Comparison of ENCODE assay signal across 26 mouse cellular contexts in the genomic region with DNA sequence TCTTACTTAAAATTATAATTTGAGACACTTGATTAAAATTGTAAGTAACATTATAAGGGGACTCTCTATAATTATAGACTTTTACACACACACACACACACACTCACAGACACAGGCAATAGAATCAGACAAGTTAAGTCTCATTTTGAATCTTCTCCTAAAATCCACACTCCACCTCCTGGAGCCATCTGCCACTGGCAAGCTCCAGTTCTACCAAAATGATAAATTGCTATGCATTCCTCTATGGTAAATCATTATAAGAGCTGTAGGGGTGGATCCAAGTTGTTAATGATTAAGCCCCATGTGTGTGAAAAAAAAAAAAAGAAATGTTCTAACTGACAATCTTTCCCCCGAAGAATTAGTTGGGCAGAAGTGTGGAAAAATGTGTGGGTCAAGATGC. TPM values are rescaled to one million over a fixed set of nuclear protein-coding genes. Genes with fewer than 3 reads are reported as not detected.
DNase-seq lines count a peak whose midpoint lies in the region; ATAC-seq and TF ChIP-seq lines count a peak whose summit lies in the region.
"Had no signal": no experiment of that assay in that cellular context is flagged by ENCODE, and none has a peak within 500 bp of the region (broad histone marks: within the 10 kb centered on the region; RNA-seq: fewer than 3 reads in every experiment).

No protein-coding gene starts in this region.

- no peaks in the 10 kb centered on the region for H3K36me3 ChIP-seq in forebrain, embryonic 13.5 days (ENCODE audit: poor library complexity, severe bottlenecking)
- no peaks in the 10 kb centered on the region for H3K36me3 ChIP-seq in forebrain, embryonic 11.5 days (ENCODE audit: control insufficient read depth, insufficient read depth, low read length)
- H3K36me3 ChIP-seq in kidney, adult 2 months (ENCODE audit: control insufficient read depth, insufficient read depth, low read length) = no peaks in the 10 kb centered on the region
- no peaks in the 10 kb centered on the region for H3K36me3 ChIP-seq in stomach, embryonic 14.5 days (ENCODE audit: control insufficient read depth, insufficient read depth, low read length)
- H3K36me3 ChIP-seq in stomach, postnatal 0 days (ENCODE audit: control insufficient read depth, insufficient read depth, low read length) = no peaks in the 10 kb centered on the region
- H3K36me3 ChIP-seq: G1E; heart, embryonic 15.5 days; limb, embryonic 12.5 days; liver, embryonic 15.5 days; neural tube, embryonic 15.5 days had no signal

- no peak for TF ChIP-seq EP300 in stomach, postnatal 0 days (optimal IDR thresholded peaks at IDR 0.05)

- TF ChIP-seq POLR2A in kidney, adult 2 months (IDR thresholded peaks at IDR 0.05; ENCODE audit: low read depth, low read length) = no peak

- WGBS in forebrain, embryonic 13.5 days = 83% methylated on average over 1 of the region's 1 CpGs
- WGBS in forebrain, embryonic 11.5 days = 95% methylated on average over 1 of the region's 1 CpGs
- WGBS in kidney, adult 2 months = 12% methylated on average over 1 of the region's 1 CpGs
- 37% methylated on average over 1 of the region's 1 CpGs for WGBS in stomach, embryonic 14.5 days
- 18% methylated on average over 1 of the region's 1 CpGs for WGBS in stomach, postnatal 0 days

- TF ChIP-seq CTCF in kidney, adult 2 months (conservative IDR thresholded peaks at IDR 0.05; ENCODE audit: insufficient read depth, insufficient read length, low read depth, low read length) = no peak
- TF ChIP-seq CTCF in stomach, postnatal 0 days (IDR thresholded peaks at IDR 0.05; ENCODE audit: low read depth) = no peak

- H3K27ac ChIP-seq in forebrain, embryonic 13.5 days = no peak overlapping the region
- H3K27ac ChIP-seq in forebrain, embryonic 11.5 days (ENCODE audit: low read depth, low read length) = no peak overlapping the region
- no peak overlapping the region for H3K27ac ChIP-seq in kidney, adult 2 months (ENCODE audit: insufficient read depth, low read depth, low read length)
- no peak overlapping the region for H3K27ac ChIP-seq in stomach, embryonic 14.5 days (ENCODE audit: low read length)
- H3K27ac ChIP-seq in stomach, postnatal 0 days (replicated peaks) = no peak overlapping the region
- H3K27ac ChIP-seq: heart, embryonic 15.5 days; kidney, postnatal 0 days; left cerebral cortex, adult 2 months; limb, embryonic 12.5 days; liver, embryonic 15.5 days; neural tube, embryonic 15.5 days had no signal

- no peak overlapping the region for H3K4me3 ChIP-seq in forebrain, embryonic 13.5 days
- no peak overlapping the region for H3K4me3 ChIP-seq in forebrain, embryonic 11.5 days (ENCODE audit: low read depth, low read length)
- no peak overlapping the region for H3K4me3 ChIP-seq in kidney, adult 2 months (ENCODE audit: insufficient read depth, low read depth, low read length)
- H3K4me3 ChIP-seq in stomach, embryonic 14.5 days (ENCODE audit: low read depth, low read length) = no peak overlapping the region
- H3K4me3 ChIP-seq in stomach, postnatal 0 days (ENCODE audit: low read depth, low read length) = no peak overlapping the region
- H3K4me3 ChIP-seq: heart, embryonic 15.5 days; left cerebral cortex, adult 2 months; limb, embryonic 12.5 days; liver, embryonic 15.5 days; neural tube, embryonic 15.5 days had no signal

- no peaks in the 10 kb centered on the region for H3K4me1 ChIP-seq in forebrain, embryonic 13.5 days
- no peaks in the 10 kb centered on the region for H3K4me1 ChIP-seq in forebrain, embryonic 11.5 days (replicated peaks; ENCODE audit: control insufficient read depth, insufficient read depth, low read length)
- H3K4me1 ChIP-seq in kidney, adult 2 months (ENCODE audit: control insufficient read depth, insufficient read depth, low read length) = no peaks in the 10 kb centered on the region
- no peaks in the 10 kb centered on the region for H3K4me1 ChIP-seq in stomach, embryonic 14.5 days (ENCODE audit: control insufficient read depth, insufficient read depth, low read length)
- no peaks in the 10 kb centered on the region for H3K4me1 ChIP-seq in stomach, postnatal 0 days (replicated peaks; ENCODE audit: control insufficient read depth, insufficient read depth)
- H3K4me1 ChIP-seq: heart, embryonic 15.5 days; limb, embryonic 12.5 days; liver, embryonic 15.5 days; neural tube, embryonic 15.5 days had no signal

- no peak overlapping the region for H3K9ac ChIP-seq in forebrain, embryonic 13.5 days
- no peak overlapping the region for H3K9ac ChIP-seq in forebrain, embryonic 11.5 days (ENCODE audit: low read length)
- H3K9ac ChIP-seq in stomach, embryonic 14.5 days (replicated peaks; ENCODE audit: low read depth, low read length) = no peak overlapping the region
- H3K9ac ChIP-seq in stomach, postnatal 0 days (ENCODE audit: low read length) = no peak overlapping the region
- H3K9ac ChIP-seq: heart, embryonic 15.5 days; limb, embryonic 12.5 days; liver, embryonic 15.5 days; lung, embryonic 14.5 days; neural tube, embryonic 15.5 days had no signal

- ATAC-seq in forebrain, embryonic 13.5 days = peak; percentile 19; the same call in 1 of the 2 replicates
- ATAC-seq in forebrain, embryonic 11.5 days (replicated peaks; ENCODE audit: low FRiP score) = no peak
- peak; percentile 49; the same call in 1 of the 2 replicates for ATAC-seq in stomach, embryonic 14.5 days (ENCODE audit: insufficient number of reproducible peaks, insufficient read depth, low FRiP score, low read depth)
- ATAC-seq in stomach, postnatal 0 days (ENCODE audit: low FRiP score, low TSS enrichment) = no peak
- ATAC-seq: hindbrain, embryonic 16.5 days had no signal

- H3K27me3 ChIP-seq in forebrain, embryonic 13.5 days = no peaks in the 10 kb centered on the region
- H3K27me3 ChIP-seq in forebrain, embryonic 11.5 days (ENCODE audit: control insufficient read depth, insufficient read depth, low read length) = no peaks in the 10 kb centered on the region
- H3K27me3 ChIP-seq in kidney, adult 2 months (replicated peaks; ENCODE audit: control insufficient read depth, insufficient read depth, low read length) = no peaks in the 10 kb centered on the region
- H3K27me3 ChIP-seq in stomach, embryonic 14.5 days (ENCODE audit: control insufficient read depth, insufficient read depth, low read length) = no peaks in the 10 kb centered on the region
- no peaks in the 10 kb centered on the region for H3K27me3 ChIP-seq in stomach, postnatal 0 days (ENCODE audit: control insufficient read depth, insufficient read depth, low read length)
- H3K27me3 ChIP-seq: heart, embryonic 15.5 days; limb, embryonic 12.5 days; liver, embryonic 15.5 days; neural tube, embryonic 15.5 days had no signal

- H3K9me3 ChIP-seq in forebrain, embryonic 13.5 days (replicated peaks) = no peaks in the 10 kb centered on the region
- H3K9me3 ChIP-seq in forebrain, embryonic 11.5 days (ENCODE audit: control insufficient read depth, low read length) = no peaks in the 10 kb centered on the region
- H3K9me3 ChIP-seq in stomach, embryonic 14.5 days (ENCODE audit: control insufficient read depth, low read depth, low read length) = no peaks in the 10 kb centered on the region
- H3K9me3 ChIP-seq in stomach, postnatal 0 days (ENCODE audit: control insufficient read depth, low read length) = no peaks in the 10 kb centered on the region
- H3K9me3 ChIP-seq: G1E; heart, embryonic 15.5 days; limb, embryonic 12.5 days; liver, embryonic 15.5 days; neural tube, embryonic 15.5 days had no signal

- DNase-seq in forebrain, embryonic 11.5 days (ENCODE audit: low spot score) = no peak
- peak; percentile 44 for DNase-seq in kidney, adult 2 months
- DNase-seq in kidney, adult 11 months = no peak
- no peak for DNase-seq in stomach, postnatal 0 days (ENCODE audit: low spot score)
- DNase-seq in left cerebral cortex, adult 11 months (ENCODE audit: low spot score) = no peak
- DNase-seq: adrenal gland, adult 8-10 months; cerebellum, adult 11 months; cerebellum, adult 9-10 months; cerebellum, postnatal 36 days; gastrocnemius, postnatal 10 days; lung, embryonic 14.5 days; lung, postnatal 14 days; midbrain, embryonic 14.5 days; retina, postnatal 1 day; thymus, postnatal 14 days had no signal

- no peak overlapping the region for H3K4me2 ChIP-seq in forebrain, embryonic 13.5 days
- H3K4me2 ChIP-seq in forebrain, embryonic 11.5 days (ENCODE audit: low read depth, low read length, severe bottlenecking) = no peak overlapping the region
- no peak overlapping the region for H3K4me2 ChIP-seq in stomach, embryonic 14.5 days (replicated peaks; ENCODE audit: low read depth, low read length)
- no peak overlapping the region for H3K4me2 ChIP-seq in stomach, postnatal 0 days (replicated peaks; ENCODE audit: low read depth)
- H3K4me2 ChIP-seq: heart, embryonic 15.5 days; limb, embryonic 12.5 days; liver, embryonic 15.5 days; lung, embryonic 14.5 days; neural tube, embryonic 15.5 days had no signal

RNA-seq across cellular contexts. Expression of a gene that starts 13.8 kb away (rescaled TPM):
- polyA plus RNA-seq in forebrain, embryonic 13.5 days (2015; fragmentation: Nextera tagmentation; extraction: Ambion mirVana) = 176 and 177 TPM in 2 replicates
- polyA plus RNA-seq in forebrain, embryonic 11.5 days (2014; fragmentation: Nextera tagmentation; extraction: Ambion mirVana) = 28.0 and 33.8 TPM in 2 replicates
- 0.65 and 1.7 TPM in 2 replicates for polyA plus RNA-seq in kidney, adult 2 months (2012; rRNA removed)
- polyA plus RNA-seq in stomach, embryonic 14.5 days (2014; fragmentation: Nextera tagmentation; extraction: Ambion mirVana) = 6.2 and 8.0 TPM in 2 replicates
- polyA plus RNA-seq in stomach, postnatal 0 days (2015; fragmentation: Nextera tagmentation; extraction: Ambion mirVana) = 3.9 and 4.9 TPM in 2 replicates
- polyA plus RNA-seq: G1E; liver, adult 2 months had no signal

Comparison
In these comparisons a context has a peak if more than half of its experiments do, and no peak if none do; other contexts are left out.
1. ATAC-seq: peak in forebrain, embryonic 13.5 days (single experiment) and stomach, embryonic 14.5 days (single experiment); none in forebrain, embryonic 11.5 days (single experiment) and stomach, postnatal 0 days (single experiment).